Mouse (Mus musculus): ENCODE data around the gene Grhl3. TPM values are rescaled to one million over a fixed set of nuclear protein-coding genes. Genes with fewer than 3 reads are reported as not detected.

The Grhl3 gene
- polyA plus RNA-seq, 1 experiment from 2014 or later, result 4.7 TPM

DNA sequence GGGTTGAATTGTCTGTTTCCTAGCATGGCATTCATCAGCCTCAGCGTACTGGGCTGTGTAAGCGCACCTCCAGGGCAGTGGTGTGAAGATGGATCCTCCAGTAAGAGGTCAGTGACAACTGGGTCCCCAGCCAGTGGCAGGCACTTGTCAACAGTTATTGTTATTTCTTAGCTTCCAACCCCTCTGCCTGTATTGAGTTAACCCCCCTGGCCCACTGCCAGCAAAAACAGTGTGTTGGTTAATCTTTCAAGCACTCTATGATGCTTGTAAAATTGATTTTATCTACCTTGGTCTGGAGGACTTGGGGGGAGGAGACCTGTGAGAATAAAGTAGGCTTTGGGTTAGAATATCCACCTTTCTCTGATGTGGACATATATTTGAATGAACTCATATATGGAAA lies 29.1 kb downstream of the Grhl3 start:
- Histone ChIP-seq H3K9me3 (ENCODE audit: control insufficient read depth, low read length) (no peaks in the 10 kb centered on the region), H3K4me2 (ENCODE audit: low read depth, low read length) (no peak overlapping the region), H3K27me3 (ENCODE audit: control insufficient read depth, insufficient read depth, low read depth, low read length) (no peaks in the 10 kb centered on the region), H3K9ac (ENCODE audit: low read length) (no peak overlapping the region), H3K27ac (ENCODE audit: low read length) (0 out of 2 replicates have a peak overlapping the region, but pooled peaks have one; percentile 83), H3K36me3 (ENCODE audit: control insufficient read depth, insufficient read depth, low read length) (no peaks in the 10 kb centered on the region), H3K4me3 (ENCODE audit: low read length) (no peak overlapping the region), H3K4me1 (replicated peaks; ENCODE audit: control insufficient read depth, insufficient read depth, low read length) (peaks cover 41% of the 10 kb centered on the region)
- no peak for ATAC-seq (ENCODE audit: low read depth)
- WGBS, result 62% methylated on average over 2 of the region's 2 CpGs

DNA sequence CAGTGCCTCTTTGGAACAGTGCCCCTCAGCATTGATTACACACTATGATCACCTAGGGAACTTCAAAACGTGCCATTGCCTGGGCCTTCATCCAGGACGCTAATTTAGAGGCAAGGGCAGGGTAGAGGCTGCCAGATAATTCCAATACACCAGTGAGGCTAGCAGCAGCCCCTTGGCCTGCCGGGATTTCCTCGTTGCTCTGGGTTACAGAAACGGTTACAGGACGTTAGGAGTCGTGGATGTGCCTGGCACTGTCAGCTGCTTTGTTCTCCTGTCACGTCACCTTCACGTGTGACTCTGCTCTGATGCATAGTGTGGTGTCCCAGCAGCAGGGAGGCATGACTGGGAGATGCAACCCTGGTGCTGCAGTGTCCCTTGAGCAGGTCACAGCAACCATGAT lies 33.4 kb downstream of the Grhl3 start:
- Histone ChIP-seq H3K27ac (ENCODE audit: low read length) (no peak overlapping the region), H3K4me3 (ENCODE audit: low read length) (no peak overlapping the region), H3K4me2 (ENCODE audit: low read depth, low read length) (no peak overlapping the region), H3K27me3 (ENCODE audit: control insufficient read depth, insufficient read depth, low read depth, low read length) (no peaks in the 10 kb centered on the region), H3K4me1 (replicated peaks; ENCODE audit: control insufficient read depth, insufficient read depth, low read length) (peaks cover 6% of the 10 kb centered on the region), H3K36me3 (ENCODE audit: control insufficient read depth, insufficient read depth, low read length) (no peaks in the 10 kb centered on the region), H3K9me3 (ENCODE audit: control insufficient read depth, low read length) (no peaks in the 10 kb centered on the region), H3K9ac (ENCODE audit: low read length) (no peak overlapping the region)
- no peak for ATAC-seq (ENCODE audit: low read depth)
- WGBS, result 60% methylated on average over 9 of the region's 9 CpGs

DNA sequence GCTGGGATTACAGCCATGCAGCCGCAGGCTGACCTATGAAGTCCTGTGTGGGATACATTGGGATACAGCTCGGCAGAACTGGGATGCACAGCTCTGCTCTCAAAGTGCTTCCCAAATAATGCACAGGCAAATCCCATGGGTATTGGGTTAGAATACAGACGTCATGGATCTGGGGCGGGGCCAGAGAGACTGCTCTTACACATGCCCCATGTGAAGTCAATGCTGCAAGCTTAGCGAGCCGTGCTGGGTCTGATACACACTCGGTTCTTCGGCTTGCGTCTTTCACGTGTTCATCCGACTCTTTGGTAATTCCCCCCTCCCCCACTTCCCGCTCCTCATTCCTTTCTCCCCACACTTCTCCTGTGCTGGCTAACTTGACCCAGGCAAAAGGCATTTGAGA lies 34.4 kb downstream of the Grhl3 start:
- Histone ChIP-seq H3K27ac (ENCODE audit: low read length) (no peak overlapping the region), H3K4me2 (ENCODE audit: low read depth, low read length) (no peak overlapping the region), H3K27me3 (ENCODE audit: control insufficient read depth, insufficient read depth, low read depth, low read length) (no peaks in the 10 kb centered on the region), H3K9me3 (ENCODE audit: control insufficient read depth, low read length) (no peaks in the 10 kb centered on the region), H3K9ac (ENCODE audit: low read length) (no peak overlapping the region), H3K4me3 (ENCODE audit: low read length) (no peak overlapping the region), H3K4me1 (replicated peaks; ENCODE audit: control insufficient read depth, insufficient read depth, low read length) (no peaks in the 10 kb centered on the region), H3K36me3 (ENCODE audit: control insufficient read depth, insufficient read depth, low read length) (no peaks in the 10 kb centered on the region)
- 82% methylated on average over 12 of the region's 12 CpGs for WGBS
- no peak for ATAC-seq (ENCODE audit: low read depth)

DNA sequence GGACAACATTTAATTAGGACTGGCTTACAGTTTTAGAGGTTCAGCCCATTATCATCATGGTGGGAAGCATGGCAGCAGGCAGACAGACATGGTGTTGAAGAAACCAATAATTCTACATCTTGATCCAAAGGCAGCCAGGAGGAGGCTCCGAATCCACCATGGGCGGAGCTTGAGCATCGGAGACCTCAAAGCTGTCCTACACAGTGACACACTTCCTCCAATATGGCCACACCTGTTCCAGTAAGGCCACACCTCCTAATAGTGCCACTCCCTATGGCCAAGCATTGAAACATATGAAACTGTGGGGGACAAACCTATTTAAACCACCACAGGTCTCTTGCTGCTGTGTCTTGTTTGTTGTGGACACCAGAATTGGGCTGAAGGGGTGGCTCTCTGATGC lies 38.4 kb downstream of the Grhl3 start:
- H3K9ac ChIP-seq (ENCODE audit: low read length), result no peak overlapping the region
- H3K4me2 ChIP-seq (ENCODE audit: low read depth, low read length), result no peak overlapping the region
- H3K9me3 ChIP-seq (ENCODE audit: control insufficient read depth, low read length), result no peaks in the 10 kb centered on the region; the same call in 1 of the 2 replicates
- no peak for ATAC-seq (ENCODE audit: low read depth)
- H3K27me3 ChIP-seq (ENCODE audit: control insufficient read depth, insufficient read depth, low read depth, low read length), result no peaks in the 10 kb centered on the region
- H3K27ac ChIP-seq (ENCODE audit: low read length), result no peak overlapping the region
- H3K36me3 ChIP-seq (ENCODE audit: control insufficient read depth, insufficient read depth, low read length), result no peaks in the 10 kb centered on the region
- 91% methylated on average over 3 of the region's 3 CpGs for WGBS
- H3K4me1 ChIP-seq (replicated peaks; ENCODE audit: control insufficient read depth, insufficient read depth, low read length), result no peaks in the 10 kb centered on the region
- no peak overlapping the region for H3K4me3 ChIP-seq (ENCODE audit: low read length)

DNA sequence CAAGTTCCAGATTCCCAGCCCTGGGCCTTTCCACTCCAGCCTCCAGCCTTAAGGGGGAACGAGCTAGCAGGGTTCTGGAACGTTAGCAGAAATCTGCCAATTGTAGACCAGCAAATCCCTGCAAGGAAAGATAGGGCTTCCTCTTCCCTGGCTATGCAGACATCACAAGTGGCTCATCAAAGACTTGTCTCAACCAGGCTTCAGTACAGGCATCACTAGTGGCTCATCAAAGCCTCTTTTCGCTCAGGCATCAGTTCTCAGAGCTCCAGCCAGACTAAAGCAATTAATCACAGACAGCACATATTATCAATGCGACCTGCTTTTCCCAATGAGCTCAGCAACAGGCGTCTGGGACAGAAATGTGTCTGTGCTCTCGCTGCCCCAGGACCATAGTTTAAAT lies 40.4 kb downstream of the Grhl3 start:
- no peaks in the 10 kb centered on the region for H3K4me1 ChIP-seq (replicated peaks; ENCODE audit: control insufficient read depth, insufficient read depth, low read length)
- no peak overlapping the region for H3K9ac ChIP-seq (ENCODE audit: low read length)
- H3K36me3 ChIP-seq (ENCODE audit: control insufficient read depth, insufficient read depth, low read length), result no peaks in the 10 kb centered on the region
- H3K9me3 ChIP-seq (ENCODE audit: control insufficient read depth, low read length), result no peaks in the 10 kb centered on the region; the same call in 1 of the 2 replicates
- whole genome bisulfite sequencing, result 55% methylated on average over 6 of the region's 6 CpGs
- no peak overlapping the region for H3K4me3 ChIP-seq (ENCODE audit: low read length)
- H3K4me2 ChIP-seq (ENCODE audit: low read depth, low read length), result no peak overlapping the region
- ATAC-seq (ENCODE audit: low read depth), result no peak
- H3K27me3 ChIP-seq (ENCODE audit: control insufficient read depth, insufficient read depth, low read depth, low read length), result no peaks in the 10 kb centered on the region
- no peak overlapping the region for H3K27ac ChIP-seq (ENCODE audit: low read length)

DNA sequence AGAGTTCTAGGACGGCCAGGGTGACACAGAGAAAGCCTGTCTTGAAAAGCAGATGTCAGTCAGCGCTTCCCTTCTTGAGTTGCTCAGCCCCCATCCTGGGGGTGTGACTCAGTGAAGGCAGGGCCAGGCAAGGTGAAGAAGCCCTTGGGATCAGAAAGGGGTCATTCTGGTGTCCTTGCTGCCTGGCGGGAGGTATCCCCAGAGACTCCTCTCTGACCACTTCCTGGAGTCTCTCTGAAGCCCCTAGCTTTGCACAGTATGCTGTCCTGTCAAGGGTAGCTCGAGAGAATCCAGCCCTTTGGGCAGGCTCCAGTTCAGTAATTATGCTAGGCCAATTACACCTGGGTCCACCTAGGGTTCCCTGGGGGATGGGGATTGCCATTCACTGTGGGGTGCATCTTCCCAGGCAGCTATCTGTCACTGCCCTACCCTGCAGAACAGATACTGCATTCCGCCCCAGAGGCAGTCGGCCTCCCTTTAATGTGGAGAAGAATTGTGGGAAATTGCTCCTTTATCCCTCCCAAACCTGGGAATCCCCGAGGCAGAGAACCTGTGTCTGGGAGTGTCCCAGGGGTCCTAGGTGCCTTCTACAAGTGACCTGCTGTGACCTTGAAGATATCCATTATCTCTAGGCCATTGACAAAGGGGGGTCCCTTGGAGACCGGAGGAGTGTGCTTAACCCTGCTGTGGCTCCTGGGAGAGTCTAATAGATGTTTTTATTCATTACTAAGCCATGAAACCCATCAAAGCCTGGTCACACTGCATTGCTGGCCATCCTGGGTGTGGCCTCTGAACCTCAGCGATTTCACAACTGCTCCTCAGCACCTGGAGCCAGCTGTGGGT lies 41.4 kb downstream of the Grhl3 start:
- H3K9ac ChIP-seq (ENCODE audit: low read length), result no peak overlapping the region
- H3K4me3 ChIP-seq (ENCODE audit: low read length), result no peak overlapping the region
- H3K36me3 ChIP-seq (ENCODE audit: control insufficient read depth, insufficient read depth, low read length), result no peaks in the 10 kb centered on the region
- no peak overlapping the region for H3K27ac ChIP-seq (ENCODE audit: low read length)
- 58% methylated on average over 9 of the region's 9 CpGs for WGBS
- ATAC-seq (ENCODE audit: low read depth), result no peak
- no peak overlapping the region for H3K4me2 ChIP-seq (ENCODE audit: low read depth, low read length)
- H3K27me3 ChIP-seq (ENCODE audit: control insufficient read depth, insufficient read depth, low read depth, low read length), result no peaks in the 10 kb centered on the region
- H3K4me1 ChIP-seq (replicated peaks; ENCODE audit: control insufficient read depth, insufficient read depth, low read length), result no peaks in the 10 kb centered on the region
- H3K9me3 ChIP-seq (ENCODE audit: control insufficient read depth, low read length), result no peaks in the 10 kb centered on the region; the same call in 1 of the 2 replicates

DNA sequence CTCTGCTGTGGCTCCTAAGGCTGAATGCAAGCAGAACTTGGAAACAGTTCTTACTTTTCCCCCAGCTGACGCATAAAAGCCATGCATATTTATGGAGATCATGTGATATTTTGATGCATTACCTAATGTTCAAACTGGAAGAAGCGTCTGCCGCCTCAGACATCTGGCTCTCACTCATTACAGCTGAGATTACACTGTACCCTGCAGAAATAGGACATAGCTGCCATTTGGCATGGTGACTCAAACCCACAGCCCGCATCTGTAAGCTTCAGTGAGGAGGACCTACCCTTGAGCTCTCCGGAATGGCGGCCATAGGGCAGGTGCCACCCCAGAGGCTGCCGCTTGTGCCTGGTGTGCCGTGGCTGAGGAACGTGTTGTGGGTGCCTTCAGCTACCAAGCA lies 42.2 kb downstream of the Grhl3 start:
- peaks cover 6% of the 10 kb centered on the region for H3K4me1 ChIP-seq (replicated peaks; ENCODE audit: control insufficient read depth, insufficient read depth, low read length)
- WGBS, result 83% methylated on average over 9 of the region's 9 CpGs

DNA sequence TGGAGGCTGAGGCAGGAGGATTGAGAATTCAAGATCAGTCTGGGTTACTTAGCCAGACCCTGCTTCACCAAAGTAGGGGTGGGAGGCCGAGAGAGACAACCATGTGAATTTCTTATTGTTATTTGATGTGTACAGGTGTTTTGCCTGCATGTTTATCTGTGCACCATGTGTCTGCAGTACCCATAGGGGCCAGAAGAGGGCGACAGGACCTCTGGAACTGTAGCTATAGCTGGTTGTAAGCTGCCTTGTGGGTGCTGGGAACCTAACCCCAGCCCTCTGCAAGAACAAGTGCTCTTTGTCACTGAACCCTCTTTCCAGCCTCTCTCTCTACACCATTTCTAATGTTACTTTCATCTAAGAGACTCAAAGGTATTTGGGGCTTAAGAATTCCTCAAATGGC lies 43.2 kb downstream of the Grhl3 start:
- Histone ChIP-seq H3K27me3 (ENCODE audit: control insufficient read depth, insufficient read depth, low read depth, low read length) (no peaks in the 10 kb centered on the region), H3K4me1 (replicated peaks; ENCODE audit: control insufficient read depth, insufficient read depth, low read length) (peaks cover 7% of the 10 kb centered on the region), H3K27ac (ENCODE audit: low read length) (no peak overlapping the region), H3K4me3 (ENCODE audit: low read length) (no peak overlapping the region), H3K36me3 (ENCODE audit: control insufficient read depth, insufficient read depth, low read length) (no peaks in the 10 kb centered on the region), H3K4me2 (ENCODE audit: low read depth, low read length) (no peak overlapping the region), H3K9ac (ENCODE audit: low read length) (no peak overlapping the region), H3K9me3 (ENCODE audit: control insufficient read depth, low read length) (no peaks in the 10 kb centered on the region; the same call in 1 of the 2 replicates)
- no peak for ATAC-seq (ENCODE audit: low read depth)
- 52% methylated on average over 2 of the region's 2 CpGs for WGBS

More for the DNA sequence above, 42.2 kb downstream of the Grhl3 start:
- no peaks in the 10 kb centered on the region for H3K27me3 ChIP-seq (ENCODE audit: control insufficient read depth, insufficient read depth, low read depth, low read length)
- H3K4me3 ChIP-seq (ENCODE audit: low read length), result no peak overlapping the region
- H3K4me2 ChIP-seq (ENCODE audit: low read depth, low read length), result no peak overlapping the region
- H3K9me3 ChIP-seq (ENCODE audit: control insufficient read depth, low read length), result no peaks in the 10 kb centered on the region; the same call in 1 of the 2 replicates
- H3K27ac ChIP-seq (ENCODE audit: low read length), result no peak overlapping the region
- no peak for ATAC-seq (ENCODE audit: low read depth)
- no peak overlapping the region for H3K9ac ChIP-seq (ENCODE audit: low read length)
- no peaks in the 10 kb centered on the region for H3K36me3 ChIP-seq (ENCODE audit: control insufficient read depth, insufficient read depth, low read length)

DNA sequence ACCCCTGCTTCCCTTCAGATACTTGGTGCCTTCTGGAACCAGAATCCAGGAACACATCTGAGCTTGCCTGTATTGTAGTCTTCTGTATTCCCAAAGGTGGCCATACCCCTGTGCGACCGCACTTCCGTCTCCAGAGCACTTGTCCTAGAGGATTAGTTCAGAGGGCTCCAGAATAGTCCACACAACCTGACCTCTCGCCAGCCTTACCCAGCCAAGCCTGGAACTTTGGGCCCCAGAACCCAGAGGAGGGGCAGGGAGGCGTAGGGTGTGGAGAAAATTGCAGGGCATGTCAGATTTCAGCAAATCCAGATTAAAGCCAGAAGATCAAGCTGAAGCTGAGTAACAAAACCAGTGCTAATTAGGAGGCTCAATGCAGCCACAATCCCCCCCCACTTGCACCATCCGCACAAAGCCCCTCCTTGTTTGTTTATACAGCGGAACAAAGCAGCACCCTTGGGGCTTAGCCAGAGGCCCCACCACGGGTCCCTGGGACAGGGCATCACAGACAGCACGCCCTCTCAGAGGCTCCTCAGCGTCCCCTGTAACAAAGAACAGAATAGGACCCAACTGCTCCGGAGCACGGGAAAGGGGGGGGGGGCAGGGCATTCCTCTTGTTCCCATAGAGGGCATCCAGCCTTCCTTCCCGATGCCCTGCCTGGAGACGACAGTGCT lies 47.3 kb downstream of the Grhl3 start:
- Histone ChIP-seq H3K4me1 (replicated peaks; ENCODE audit: control insufficient read depth, insufficient read depth, low read length) (peaks cover 15% of the 10 kb centered on the region), H3K4me2 (ENCODE audit: low read depth, low read length) (no peak overlapping the region), H3K9ac (ENCODE audit: low read length) (no peak overlapping the region), H3K36me3 (ENCODE audit: control insufficient read depth, insufficient read depth, low read length) (no peaks in the 10 kb centered on the region), H3K27ac (ENCODE audit: low read length) (no peak overlapping the region), H3K27me3 (ENCODE audit: control insufficient read depth, insufficient read depth, low read depth, low read length) (no peaks in the 10 kb centered on the region), H3K9me3 (ENCODE audit: control insufficient read depth, low read length) (no peaks in the 10 kb centered on the region; the same call in 1 of the 2 replicates), H3K4me3 (ENCODE audit: low read length) (no peak overlapping the region)
- 34% methylated on average over 14 of the region's 14 CpGs for WGBS
- no peak for ATAC-seq (ENCODE audit: low read depth)

Data from lung, embryonic 16.5 days (tissue).